Mouse (Mus musculus) liver, embryonic 11.5 days (tissue): ENCODE measurements around the gene Zer1. TPM values are rescaled to one million over a fixed set of nuclear protein-coding genes. Genes with fewer than 3 reads are reported as not detected.
A peak's percentile ranks its signal among the peaks of the same experiment; 100 is the strongest.

Experiments
- ATAC-seq: fragments of 200-750 bp; cut with Nextera tagmentation; replicated peaks from 2 replicates; pipeline ENCODE4 v1.8.0; 2017; ENCODE audit warnings: moderate number of reproducible peaks, mild to moderate bottlenecking, moderate TSS enrichment, moderate library complexity; ENCODE audit not compliant: low FRiP score
- DNase-seq: peaks from one replicate; pipeline ENCODE4 v3.0.0-alpha.2; 2017; ENCODE audit warnings: low spot score
- H3K27ac ChIP-seq: fragments of 300-500 bp; sonication (generic); 2 replicates; pipeline ENCODE4 v1.5.1; 2014; ENCODE audit warnings: mild to moderate bottlenecking, low read depth, low read length, control low read depth
- H3K27me3 ChIP-seq: fragments of 300-500 bp; sonication (generic); replicated peaks from 2 replicates; pipeline ENCODE4 v1.6.1; 2014; ENCODE audit warnings: low read length, mixed read lengths; ENCODE audit not compliant: control insufficient read depth, insufficient read depth
- H3K36me3 ChIP-seq: fragments of 300-500 bp; sonication (generic); 2 replicates; pipeline ENCODE4 v1.6.1; 2014; ENCODE audit warnings: mild to moderate bottlenecking, low read length, moderate library complexity, mixed read lengths; ENCODE audit not compliant: control insufficient read depth, insufficient read depth
- H3K4me1 ChIP-seq: fragments of 300-500 bp; sonication (generic); replicated peaks from 2 replicates; pipeline ENCODE4 v1.6.1; 2014; ENCODE audit warnings: low read length, mixed read lengths; ENCODE audit not compliant: control insufficient read depth, insufficient read depth
- H3K4me2 ChIP-seq: fragments of 300-500 bp; sonication (generic); 2 replicates; pipeline ENCODE4 v1.6.1; 2014; ENCODE audit warnings: mild to moderate bottlenecking, control low read depth, moderate library complexity
- H3K4me3 ChIP-seq: fragments of 300-500 bp; sonication (generic); 2 replicates; pipeline ENCODE4 v1.5.1; 2014; ENCODE audit warnings: low read depth, low read length, control low read depth
- H3K9ac ChIP-seq: fragments of 300-500 bp; sonication (generic); 2 replicates; pipeline ENCODE4 v1.6.1; 2014; ENCODE audit warnings: low read depth, low read length, control low read depth
- H3K9me3 ChIP-seq: fragments of 300-500 bp; sonication (generic); 2 replicates; pipeline ENCODE4 v1.6.1; 2016; ENCODE audit warnings: low read length, inconsistent platforms, mixed read lengths; ENCODE audit not compliant: control insufficient read depth
- WGBS: fragments of 180-500 bp; shearing (Covaris S2); extraction: QIAGEN DNeasy Blood & Tissue Kit; methylation state at CpG from one replicate; pipeline ENCODE4 v1.1.7; 2014; 5-methylcytosine and 5-hydroxymethylcytosine counted together
- polyA plus RNA-seq: library from polyadenylated mRNA; unstranded; fragments of >200 nt; fragmentation: Nextera tagmentation; extraction: Ambion mirVana; gene quantifications from 2 replicates; pipeline ENCODE4 v1.2.1, GENCODE M21; 2014

The Zer1 gene
- polyA plus RNA-seq, 1 experiment from 2014 or later, result 6.2 TPM

DNA sequence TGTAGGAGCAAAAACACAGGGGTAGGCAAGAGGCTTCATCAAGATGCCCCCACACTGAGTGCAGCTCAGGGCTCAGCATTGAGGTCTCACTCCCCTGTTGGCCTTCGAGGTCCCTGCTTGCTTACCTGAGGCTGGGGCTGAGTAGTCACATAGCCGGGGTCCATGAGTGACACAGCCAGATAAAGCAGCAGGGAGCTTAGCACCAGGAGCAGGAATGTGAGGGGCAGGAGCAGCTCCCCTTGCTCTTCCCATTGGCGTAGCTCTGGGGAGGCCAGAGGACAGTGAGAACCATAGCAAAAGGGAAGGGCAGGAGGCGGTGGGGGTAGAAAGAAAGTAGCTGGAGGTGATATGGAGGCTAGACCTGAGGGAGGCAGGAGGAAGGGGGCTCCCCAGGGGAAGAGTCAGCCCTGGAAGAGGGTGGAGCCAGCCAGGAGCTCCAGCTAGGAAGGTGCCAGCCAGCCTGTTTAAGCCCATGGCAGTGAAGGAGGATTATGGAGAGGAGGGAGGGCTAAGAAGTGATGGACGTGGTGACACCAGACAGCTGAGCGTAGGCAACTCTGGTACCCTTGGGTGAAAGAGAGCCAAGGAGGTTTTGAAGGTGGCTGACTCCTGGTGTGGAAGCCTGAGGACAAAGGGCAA, 32.0 kb downstream of the Zer1 start:
- peak overlapping the region; percentile 78 for H3K4me3 ChIP-seq
- peaks cover 17% of the 10 kb centered on the region; the same call in 1 of the 2 replicates for H3K36me3 ChIP-seq
- H3K27me3 ChIP-seq, result no peaks in the 10 kb centered on the region
- no peak for DNase-seq
- H3K4me1 ChIP-seq, result peaks cover 20% of the 10 kb centered on the region
- no peak overlapping the region for H3K27ac ChIP-seq
- no peak for ATAC-seq
- H3K9me3 ChIP-seq, result no peaks in the 10 kb centered on the region
- H3K4me2 ChIP-seq, result peak overlapping the region; percentile 94
- peak overlapping the region; percentile 79 for H3K9ac ChIP-seq
- WGBS, result 46% methylated on average over 6 of the region's 6 CpGs

GRCm38 (mm10) chr2:30091521-30091920, 32.9 kb downstream of the Zer1 start:
- peaks cover 17% of the 10 kb centered on the region; the same call in 1 of the 2 replicates for H3K36me3 ChIP-seq
- H3K27me3 ChIP-seq, result no peaks in the 10 kb centered on the region
- peak overlapping the region; percentile 10; the same call in 1 of the 2 replicates for H3K4me3 ChIP-seq
- 90% methylated on average over 12 of the region's 12 CpGs for WGBS
- H3K27ac ChIP-seq, result peak overlapping the region; percentile 32; the same call in 1 of the 2 replicates
- H3K9me3 ChIP-seq, result no peaks in the 10 kb centered on the region
- H3K9ac ChIP-seq, result no peak overlapping the region
- DNase-seq (no peak), ATAC-seq (no peak)
- no peak overlapping the region; the same call in 1 of the 2 replicates for H3K4me2 ChIP-seq
- peaks cover 20% of the 10 kb centered on the region for H3K4me1 ChIP-seq

DNA sequence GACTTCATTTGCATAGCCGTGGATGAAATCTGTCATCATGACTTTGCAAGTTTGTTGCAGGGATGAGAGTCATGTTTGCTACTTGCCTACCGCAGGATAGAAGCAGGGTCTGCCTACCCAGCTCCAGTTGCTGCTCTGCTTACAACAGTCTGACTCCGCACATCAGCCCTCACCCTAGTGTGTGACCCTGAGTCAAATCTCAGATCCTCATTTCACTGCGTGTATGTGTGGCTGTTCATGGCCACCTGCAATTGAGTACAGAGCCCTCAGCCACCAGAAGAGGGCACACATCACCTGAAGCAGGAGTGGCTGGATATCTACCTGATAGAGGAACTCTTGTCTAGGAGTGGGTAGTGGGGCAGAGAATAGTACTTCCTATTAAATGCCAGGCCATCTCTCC, 37.1 kb downstream of the Zer1 start:
- ATAC-seq, result no peak
- H3K4me2 ChIP-seq, result no peak overlapping the region
- H3K4me3 ChIP-seq, result no peak overlapping the region
- peaks cover 14% of the 10 kb centered on the region; the same call in 1 of the 2 replicates for H3K36me3 ChIP-seq
- no peak for DNase-seq
- H3K27ac ChIP-seq, result no peak overlapping the region
- no peak overlapping the region for H3K9ac ChIP-seq
- H3K4me1 ChIP-seq, result peaks cover 9% of the 10 kb centered on the region
- WGBS, result 92% methylated on average over 4 of the region's 4 CpGs
- H3K27me3 ChIP-seq, result no peaks in the 10 kb centered on the region
- no peaks in the 10 kb centered on the region for H3K9me3 ChIP-seq

DNA sequence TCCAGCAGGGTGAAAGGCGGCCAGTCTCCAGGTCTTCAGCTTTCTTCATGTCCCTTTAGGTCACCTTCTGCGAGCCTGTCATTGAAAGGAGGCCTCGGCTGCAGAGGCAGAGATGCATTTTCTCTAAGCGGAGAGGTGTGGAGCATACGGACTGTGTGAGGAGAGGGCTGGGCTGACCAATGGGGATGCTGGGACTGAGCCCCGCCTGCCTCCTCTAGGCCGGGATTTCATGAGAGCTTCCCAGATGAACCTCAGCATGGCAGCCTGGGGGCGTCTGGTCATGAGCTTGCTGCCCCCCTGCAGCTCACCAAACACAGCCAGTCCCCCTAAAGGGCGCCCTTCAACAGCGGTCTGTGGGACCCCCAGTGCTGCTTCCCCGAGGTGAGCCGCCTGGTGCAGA, 39.8 kb downstream of the Zer1 start:
- ATAC-seq (no peak), DNase-seq (no peak)
- Histone ChIP-seq H3K36me3 (no peaks in the 10 kb centered on the region; the same call in 1 of the 2 replicates), H3K9ac (no peak overlapping the region), H3K4me2 (peak overlapping the region; percentile 51), H3K27me3 (no peaks in the 10 kb centered on the region), H3K27ac (no peak overlapping the region), H3K4me3 (peak overlapping the region; percentile 14; the same call in 1 of the 2 replicates), H3K9me3 (no peaks in the 10 kb centered on the region), H3K4me1 (peaks cover 6% of the 10 kb centered on the region; the same call in 1 of the 2 replicates)
- WGBS, result 34% methylated on average over 12 of the region's 12 CpGs

- H3K36me3 ChIP-seq, result no peaks in the 10 kb centered on the region; the same call in 1 of the 2 replicates
- WGBS, result 52% methylated on average over 5 of the region's 5 CpGs
- peaks cover 6% of the 10 kb centered on the region; the same call in 1 of the 2 replicates for H3K4me1 ChIP-seq
- H3K27me3 ChIP-seq, result no peaks in the 10 kb centered on the region
- H3K4me2 ChIP-seq, result peak overlapping the region; percentile 51
- H3K9me3 ChIP-seq, result no peaks in the 10 kb centered on the region
- ATAC-seq, result no peak
- no peak overlapping the region for H3K9ac ChIP-seq
- no peak for DNase-seq
- no peak overlapping the region for H3K4me3 ChIP-seq
- no peak overlapping the region for H3K27ac ChIP-seq
Observed at GRCm38 (mm10) chr2:30084113-30084512, 40.3 kb downstream of the Zer1 start.

DNA sequence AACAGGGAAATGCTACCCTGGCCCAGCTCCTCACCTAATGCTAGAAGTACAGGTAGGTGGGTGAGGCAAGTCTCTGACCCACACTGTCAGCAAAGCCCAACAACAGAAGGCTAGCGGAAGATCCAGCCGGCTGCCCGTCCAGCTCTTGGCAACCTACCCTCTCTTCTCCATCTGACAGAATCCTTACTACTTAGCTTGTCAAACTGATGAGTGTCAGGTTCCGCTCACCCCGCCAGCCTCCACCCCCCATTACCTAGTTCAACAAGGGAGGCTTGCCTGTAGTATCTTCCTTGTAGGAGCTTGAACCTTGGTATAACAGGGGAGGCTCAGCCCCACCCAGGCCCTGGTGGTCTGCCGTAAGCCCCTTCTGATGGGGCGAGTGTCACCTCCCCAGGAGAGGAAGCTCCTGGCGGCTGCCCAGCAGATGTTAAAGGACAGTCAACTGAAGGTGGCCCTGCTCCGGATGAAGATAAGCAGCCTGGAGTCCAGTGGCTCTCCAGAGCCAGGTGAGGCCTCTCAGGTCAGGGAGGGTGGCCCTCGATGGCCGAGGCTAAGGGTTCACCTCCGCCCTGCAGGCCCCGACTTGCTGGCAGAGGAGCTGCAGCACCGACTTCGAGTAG, 44.1 kb downstream of the Zer1 start:
- H3K9ac ChIP-seq, result no peak overlapping the region; the same call in 1 of the 2 replicates
- no peaks in the 10 kb centered on the region for H3K27me3 ChIP-seq
- no peaks in the 10 kb centered on the region for H3K9me3 ChIP-seq
- ATAC-seq, result no peak
- no peaks in the 10 kb centered on the region for H3K36me3 ChIP-seq
- no peak overlapping the region for H3K4me2 ChIP-seq
- peaks cover 14% of the 10 kb centered on the region; the same call in 1 of the 2 replicates for H3K4me1 ChIP-seq
- 88% methylated on average over 15 of the region's 15 CpGs for WGBS
- no peak for DNase-seq
- no peak overlapping the region for H3K4me3 ChIP-seq
- H3K27ac ChIP-seq, result no peak overlapping the region

GRCm38 (mm10) chr2:30078760-30079159, 45.6 kb downstream of the Zer1 start:
- Histone ChIP-seq H3K36me3 (no peaks in the 10 kb centered on the region), H3K27me3 (no peaks in the 10 kb centered on the region), H3K9me3 (no peaks in the 10 kb centered on the region), H3K27ac (peak overlapping the region; percentile 88), H3K9ac (peak overlapping the region; percentile 82; the same call in 1 of the 2 replicates), H3K4me2 (peak overlapping the region; percentile 98), H3K4me3 (no peak overlapping the region), H3K4me1 (peaks cover 8% of the 10 kb centered on the region; the same call in 1 of the 2 replicates)
- WGBS, result 76% methylated on average over 4 of the region's 4 CpGs
- ATAC-seq, result no peak
- DNase-seq, result no peak

DNA sequence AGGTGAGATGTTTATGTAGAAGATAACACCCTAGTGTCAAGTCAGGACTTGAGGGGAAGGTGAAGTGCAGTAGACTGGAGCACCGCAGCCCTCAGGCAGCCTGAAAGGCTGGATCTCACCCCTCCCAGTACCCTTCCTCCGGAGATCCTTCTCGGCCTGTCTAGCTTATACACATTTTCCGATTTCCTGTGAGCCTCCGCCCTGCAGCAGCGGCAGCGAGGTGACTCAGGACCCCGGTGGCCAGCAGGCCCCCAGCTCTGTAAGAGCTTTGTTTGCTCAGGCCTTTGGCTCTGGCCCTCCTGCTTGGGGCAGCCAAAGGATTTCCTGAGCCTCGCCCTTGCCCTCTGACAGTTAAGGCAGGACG, 46.1 kb downstream of the Zer1 start:
- ATAC-seq (peak; percentile 24), DNase-seq (no peak)
- Histone ChIP-seq H3K27me3 (no peaks in the 10 kb centered on the region), H3K36me3 (no peaks in the 10 kb centered on the region), H3K27ac (peak overlapping the region; percentile 88), H3K9me3 (no peaks in the 10 kb centered on the region), H3K4me3 (peak overlapping the region; percentile 71), H3K4me1 (peaks cover 8% of the 10 kb centered on the region; the same call in 1 of the 2 replicates), H3K4me2 (peak overlapping the region; percentile 98), H3K9ac (peak overlapping the region; percentile 82; the same call in 1 of the 2 replicates)
- WGBS, result 15% methylated on average over 10 of the region's 10 CpGs
